Mouse (Mus musculus) central nervous system, embryonic 11.5 days (tissue): Measurements from ENCODE around the gene Magoh. TPM values are rescaled to one million over a fixed set of nuclear protein-coding genes. Genes with fewer than 3 reads are reported as not detected.

Source experiments
- polyA plus RNA-seq: library from polyadenylated mRNA; depleted of rRNA; stranded (reverse); fragments of >200 nt; gene quantifications from 2 replicates; pipeline ENCODE4 v1.2.3, GENCODE M21; 2012; rRNA removed

The Magoh gene
- 235 and 322 TPM in 2 replicates for polyA plus RNA-seq

DNA sequence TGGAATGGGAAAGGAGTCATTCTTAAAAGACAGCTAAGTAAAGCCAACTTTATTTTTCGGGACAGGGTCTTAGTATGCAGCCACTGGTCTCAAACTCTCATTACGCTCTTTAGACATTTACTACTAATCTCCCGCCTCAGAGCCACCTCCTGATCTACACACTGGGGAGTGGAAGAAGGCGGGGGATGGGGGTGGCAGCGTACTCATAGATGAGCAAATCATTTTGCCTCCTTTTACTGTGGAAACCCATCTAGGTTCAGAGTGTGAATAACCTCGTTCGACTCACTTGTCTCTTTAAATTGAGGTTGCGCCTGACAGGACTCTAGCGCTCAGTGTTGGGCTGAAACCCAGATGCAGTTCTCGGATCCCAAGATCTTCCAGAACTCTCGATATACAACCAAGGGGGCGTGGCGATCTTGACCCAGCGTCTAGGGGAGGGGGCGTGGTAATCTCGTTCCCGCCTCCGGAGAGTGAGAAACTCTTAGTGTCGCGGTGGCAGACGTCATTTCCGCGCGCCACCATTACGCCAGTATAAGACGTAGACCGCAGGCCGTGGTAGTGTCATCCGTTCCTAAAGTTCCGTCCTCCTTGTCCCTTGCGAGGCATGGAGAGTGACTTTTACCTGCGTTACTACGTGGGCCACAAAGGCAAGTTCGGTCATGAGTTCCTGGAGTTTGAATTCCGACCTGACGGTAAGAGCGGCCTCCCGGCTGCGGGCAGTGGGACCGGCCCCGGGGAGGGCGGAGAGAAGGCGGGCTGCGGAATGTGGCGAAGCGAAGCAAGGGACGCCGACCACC, at the start of gene Magoh:
Gene Magoh (plus strand): TSS at position 502 of the 797 bp plus-strand sequence.

GRCm38 (mm10) chr4:107889731-107890432, 10.3 kb downstream of the Magoh start, which contains the start of gene 0610037L13Rik:
0610037L13Rik (plus strand) TSS chr4:107889813.

GRCm38 (mm10) chr4:107923145-107923802, 43.7 kb downstream of the Magoh start, which contains the start of gene Cpt2:
Cpt2 (minus strand) TSS chr4:107923610.

Other genes with a start within 250 kb of the Magoh start
- gene Dmrtb1, start 195.5 kb upstream of the Magoh start, polyA plus RNA-seq: 15.2 and 15.5 TPM in 2 replicates
- 37.7 and 74.5 TPM in 2 replicates for gene Lrp8, start 77.5 kb upstream of the Magoh start, polyA plus RNA-seq
- 148 and 152 TPM in 2 replicates for gene 0610037L13Rik, start 10.1 kb downstream of the Magoh start, polyA plus RNA-seq
- gene Cpt2, start 43.9 kb downstream of the Magoh start, polyA plus RNA-seq: 21.6 and 24.9 TPM in 2 replicates
- gene Slc1a7, start 88.6 kb downstream of the Magoh start, polyA plus RNA-seq: 0.05 TPM in 1 of 2 replicates, not detected in the other
- 2.1 and 3.1 TPM in 2 replicates for gene Podn, start 216.7 kb downstream of the Magoh start, polyA plus RNA-seq